ENCODE assay signal across 8 mouse cellular contexts in the genomic region with DNA sequence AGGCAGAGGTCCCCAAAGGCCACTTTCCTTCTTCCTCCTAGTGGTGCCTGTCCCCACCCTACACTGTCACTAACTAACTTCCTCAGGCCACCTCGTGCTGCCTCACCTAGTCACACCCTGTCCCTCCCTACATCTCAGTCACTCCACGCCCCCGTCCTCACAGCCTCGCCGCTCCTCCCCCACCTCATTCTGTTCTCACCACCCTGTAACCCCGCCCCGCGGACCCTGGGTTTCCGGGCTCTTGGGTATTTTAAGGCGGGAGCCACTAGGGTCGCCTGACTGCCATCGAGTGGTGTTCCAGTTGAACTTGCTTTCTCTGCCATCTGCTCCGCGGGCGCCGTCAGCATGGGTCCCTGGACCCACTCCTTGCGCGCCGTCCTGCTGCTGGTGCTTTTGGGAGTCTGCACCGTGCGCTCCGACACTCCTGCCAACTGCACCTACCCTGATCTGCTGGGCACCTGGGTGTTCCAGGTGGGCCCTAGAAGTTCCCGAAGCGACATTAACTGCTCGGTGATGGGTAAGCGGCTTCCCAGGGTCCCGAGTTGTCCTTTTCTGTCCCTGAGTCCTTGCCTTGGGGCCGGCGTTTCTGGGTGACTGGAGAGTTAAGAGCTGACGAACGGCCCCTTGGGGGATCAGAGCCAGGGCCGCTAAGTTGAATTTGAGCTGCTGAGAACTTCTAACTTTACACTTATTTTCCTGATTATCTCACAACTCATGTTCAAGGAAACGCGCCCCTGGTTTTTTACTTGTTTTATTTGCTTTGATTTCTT. TPM values are rescaled to one million over a fixed set of nuclear protein-coding genes. Genes with fewer than 3 reads are reported as not detected.
DNase-seq lines count a peak whose midpoint lies in the region; ATAC-seq and TF ChIP-seq lines count a peak whose summit lies in the region.

A gene (plus strand): TSS at position 228 of the 770 bp plus-strand sequence.

- H3K4me2 ChIP-seq in kidney, embryonic 14.5 days (replicated peaks; ENCODE audit: low read depth, low read length) = peak within 1 kb of the TSS; percentile 78
- peak within 1 kb of the TSS; percentile 92 for H3K4me2 ChIP-seq in limb, embryonic 14.5 days (replicated peaks; ENCODE audit: low read depth, low read length, severe bottlenecking)
- peak within 1 kb of the TSS; percentile 92 for H3K4me2 ChIP-seq in midbrain, embryonic 16.5 days (ENCODE audit: low read length)

- H3K27me3 ChIP-seq in kidney, embryonic 14.5 days (ENCODE audit: control insufficient read depth, insufficient read depth, low read length) = no peaks in the 10 kb centered on the region
- no peaks in the 10 kb centered on the region for H3K27me3 ChIP-seq in limb, embryonic 14.5 days (ENCODE audit: control insufficient read depth, insufficient read depth, low read length)
- no peaks in the 10 kb centered on the region for H3K27me3 ChIP-seq in midbrain, embryonic 16.5 days (ENCODE audit: control insufficient read depth, insufficient read depth, low read depth, low read length)

- DNase-seq in cerebellum, adult 11 months = peak; percentile 1
- DNase-seq in heart, adult 9 months (ENCODE audit: low spot score in 2 of 2) = peak; percentile 77 to 85
- peak; percentile 61 for DNase-seq in limb, embryonic 14.5 days (ENCODE audit: low spot score)
- DNase-seq in spleen, postnatal 10 days (ENCODE audit: low spot score in 2 of 2) = peak; percentile 71 to 91

- no peak within 1 kb of the TSS for H3K27ac ChIP-seq in embryonic fibroblast, embryonic 13.5 days (ENCODE audit: insufficient read depth, low read length)
- H3K27ac ChIP-seq in kidney, embryonic 14.5 days (ENCODE audit: low read depth, low read length) = no peak within 1 kb of the TSS
- no peak within 1 kb of the TSS; the same call in 1 of the 2 replicates for H3K27ac ChIP-seq in limb, embryonic 14.5 days (replicated peaks; ENCODE audit: low read depth, low read length)
- H3K27ac ChIP-seq in midbrain, embryonic 16.5 days (ENCODE audit: low read length) = no peak within 1 kb of the TSS

- ATAC-seq in cerebellum, adult (ENCODE audit: insufficient number of reproducible peaks, low FRiP score, low TSS enrichment) = no peak
- ATAC-seq in kidney, embryonic 14.5 days (ENCODE audit: low FRiP score, low TSS enrichment) = peak; percentile 95
- peak; percentile 82 for ATAC-seq in limb, embryonic 14.5 days (ENCODE audit: low FRiP score, low read depth)
- ATAC-seq in midbrain, embryonic 16.5 days = peak; percentile 88

- no peaks in the 10 kb centered on the region for H3K36me3 ChIP-seq in kidney, embryonic 14.5 days (ENCODE audit: control insufficient read depth, insufficient read depth, low read length)
- H3K36me3 ChIP-seq in limb, embryonic 14.5 days (ENCODE audit: control insufficient read depth, insufficient read depth, low read length) = no peaks in the 10 kb centered on the region
- H3K36me3 ChIP-seq in midbrain, embryonic 16.5 days (ENCODE audit: control insufficient read depth, insufficient read depth, low read length) = no peaks in the 10 kb centered on the region

- peak; percentile 75 for TF ChIP-seq POLR2A in embryonic fibroblast, embryonic 13.5 days (IDR thresholded peaks at IDR 0.05; ENCODE audit: low read depth, low read length)
- TF ChIP-seq POLR2A in limb, embryonic 14.5 days (IDR thresholded peaks at IDR 0.05; ENCODE audit: borderline replicate concordance, extremely low read depth, insufficient read depth, insufficient read length) = 0 out of 2 replicates have a peak, but pooled peaks have one; percentile 32

- WGBS in kidney, embryonic 14.5 days = under 1% methylated on average over 34 of the region's 34 CpGs
- WGBS in limb, embryonic 14.5 days = 2% methylated on average over 34 of the region's 34 CpGs
- 2% methylated on average over 34 of the region's 34 CpGs for WGBS in midbrain, embryonic 16.5 days

- H3K9me3 ChIP-seq in kidney, embryonic 14.5 days (ENCODE audit: control insufficient read depth, low read length) = no peaks in the 10 kb centered on the region
- no peaks in the 10 kb centered on the region for H3K9me3 ChIP-seq in limb, embryonic 14.5 days (ENCODE audit: control insufficient read depth, low read length)
- H3K9me3 ChIP-seq in midbrain, embryonic 16.5 days (replicated peaks; ENCODE audit: control insufficient read depth, low read length, poor library complexity, severe bottlenecking) = no peaks in the 10 kb centered on the region

- peak within 1 kb of the TSS; percentile 48; the same call in 1 of the 2 replicates for H3K9ac ChIP-seq in kidney, embryonic 14.5 days (ENCODE audit: low read depth, low read length)
- H3K9ac ChIP-seq in limb, embryonic 14.5 days (ENCODE audit: low read depth, low read length, severe bottlenecking) = peak within 1 kb of the TSS; percentile 58
- H3K9ac ChIP-seq in midbrain, embryonic 16.5 days (ENCODE audit: low read depth, low read length) = peak within 1 kb of the TSS; percentile 53

- peak within 1 kb of the TSS; percentile 74 for H3K4me3 ChIP-seq in embryonic fibroblast, embryonic 13.5 days (ENCODE audit: insufficient read depth, low read length)
- H3K4me3 ChIP-seq in kidney, embryonic 14.5 days (ENCODE audit: low read length) = peak within 1 kb of the TSS; percentile 43
- H3K4me3 ChIP-seq in limb, embryonic 14.5 days (replicated peaks; ENCODE audit: low read length) = peak within 1 kb of the TSS; percentile 51
- H3K4me3 ChIP-seq in midbrain, embryonic 16.5 days (ENCODE audit: low read depth, low read length) = peak within 1 kb of the TSS; percentile 47

- peaks cover 4% of the 10 kb centered on the region; the same call in 1 of the 2 replicates for H3K4me1 ChIP-seq in embryonic fibroblast, embryonic 13.5 days (ENCODE audit: control insufficient read depth, insufficient read depth, low read length)
- no peaks in the 10 kb centered on the region for H3K4me1 ChIP-seq in kidney, embryonic 14.5 days (ENCODE audit: control insufficient read depth, insufficient read depth, low read length)
- H3K4me1 ChIP-seq in limb, embryonic 14.5 days (ENCODE audit: control insufficient read depth, insufficient read depth, low read length) = no peaks in the 10 kb centered on the region
- H3K4me1 ChIP-seq in midbrain, embryonic 16.5 days (ENCODE audit: control insufficient read depth, insufficient read depth, low read length) = peaks cover 7% of the 10 kb centered on the region

- no peak for TF ChIP-seq CTCF in embryonic fibroblast, embryonic 13.5 days (IDR thresholded peaks at IDR 0.05; ENCODE audit: borderline replicate concordance, insufficient read depth, low read length)

RNA-seq across cellular contexts. Expression of the gene that starts here (rescaled TPM):
- polyA plus RNA-seq in embryonic fibroblast, embryonic 13.5 days (2011; ENCODE audit: insufficient read length, low read depth, missing spikeins) = 87.7 and 131 TPM in 2 replicates
- 29.1 and 33.3 TPM in 2 replicates for polyA plus RNA-seq in kidney, embryonic 14.5 days (2014; fragmentation: Nextera tagmentation; extraction: Ambion mirVana)
- 18.2 and 19.3 TPM in 2 replicates for polyA plus RNA-seq in limb, embryonic 14.5 days (2012; rRNA removed)
- polyA plus RNA-seq in limb, embryonic 14.5 days (2014; fragmentation: Nextera tagmentation; extraction: Ambion mirVana) = 66.4 and 66.9 TPM in 2 replicates
- 13.2 and 15.6 TPM in 2 replicates for polyA plus RNA-seq in midbrain, embryonic 16.5 days (2015; fragmentation: Nextera tagmentation; extraction: Ambion mirVana)

Comparison
In these comparisons a context has a peak if more than half of its experiments do, and no peak if none do; other contexts are left out.
1. DNase-seq: peak in every context shown above with its lines; median percentile 81 in heart, adult 9 months; 81 in spleen, postnatal 10 days; 61 in limb, embryonic 14.5 days; 1 in cerebellum, adult 11 months.